Comparison of ENCODE assay signal across 11 mouse cellular contexts in genomic region chr2:127313878-127314277, GRCm38 (mm10). TPM values are rescaled to one million over a fixed set of nuclear protein-coding genes. Genes with fewer than 3 reads are reported as not detected.
DNase-seq lines count a peak whose midpoint lies in the region; ATAC-seq and TF ChIP-seq lines count a peak whose summit lies in the region.
"Had no signal": no experiment of that assay in that cellular context is flagged by ENCODE, and none has a peak within 500 bp of the region (broad histone marks: within the 10 kb centered on the region; RNA-seq: fewer than 3 reads in every experiment).

No protein-coding gene starts in this region.

- H3K36me3 ChIP-seq in kidney, embryonic 15.5 days = no peaks in the 10 kb centered on the region
- no peaks in the 10 kb centered on the region for H3K36me3 ChIP-seq in spleen, adult 2 months (ENCODE audit: control insufficient read depth, insufficient read depth, low read length)

- 59% methylated on average over 4 of the region's 4 CpGs for WGBS in kidney, embryonic 15.5 days
- 57% methylated on average over 4 of the region's 4 CpGs for WGBS in spleen, adult 2 months

- H3K4me2 ChIP-seq in kidney, embryonic 15.5 days = no peak overlapping the region

- H3K4me1 ChIP-seq in kidney, embryonic 15.5 days = peaks cover 4% of the 10 kb centered on the region; the same call in 1 of the 2 replicates
- peaks cover 51% of the 10 kb centered on the region for H3K4me1 ChIP-seq in spleen, adult 2 months (ENCODE audit: control insufficient read depth, insufficient read depth, insufficient read length)

- no peak for TF ChIP-seq CTCF in spleen, adult 2 months (IDR thresholded peaks at IDR 0.05; ENCODE audit: extremely low read depth, insufficient read depth, insufficient read length, insufficient replicate concordance)

- no peak for ATAC-seq in kidney, embryonic 15.5 days (replicated peaks; ENCODE audit: low FRiP score)

- H3K9ac ChIP-seq in kidney, embryonic 15.5 days = no peak overlapping the region

- peak overlapping the region; percentile 70 for H3K27ac ChIP-seq in kidney, embryonic 15.5 days
- H3K27ac ChIP-seq in spleen, adult 2 months (ENCODE audit: insufficient read depth, low read length) = peak overlapping the region; percentile 88

- H3K4me3 ChIP-seq in kidney, embryonic 15.5 days (replicated peaks) = no peak overlapping the region
- H3K4me3 ChIP-seq in spleen, adult 2 months (ENCODE audit: extremely low read depth, insufficient read depth, insufficient read length) = no peak overlapping the region

- no peak for TF ChIP-seq POLR2A in spleen, adult 2 months (IDR thresholded peaks at IDR 0.05; ENCODE audit: low read depth, low read length)

- no peaks in the 10 kb centered on the region for H3K27me3 ChIP-seq in kidney, embryonic 15.5 days
- H3K27me3 ChIP-seq in spleen, adult 2 months (ENCODE audit: control insufficient read depth, insufficient read depth, low read length) = no peaks in the 10 kb centered on the region

- H3K9me3 ChIP-seq in kidney, embryonic 15.5 days (replicated peaks) = peaks cover 4% of the 10 kb centered on the region; the same call in 1 of the 2 replicates

- peak; percentile 31 for DNase-seq in embryo, embryonic 10 days (ENCODE audit: low spot score)
- DNase-seq in embryo, embryonic 9.5 days (ENCODE audit: extremely low spot score) = no peak
- DNase-seq in kidney, postnatal 36 days = no peak
- DNase-seq in spleen, adult 2 months (ENCODE audit: low read depth in 1 of 2, low spot score in 2 of 2) = peak in 1 of 2 experiments; percentile 12
- DNase-seq in spleen, postnatal 10 days (ENCODE audit: low spot score in 2 of 2) = no peak
- DNase-seq in thymus, postnatal 25 days = peak; percentile 45
- DNase-seq in cerebellum, postnatal 4 days (ENCODE audit: low spot score in 2 of 2) = no peak
- DNase-seq: midbrain, embryonic 14.5 days had no signal

RNA-seq across cellular contexts. Expression of gene Dusp2, which starts 22.1 kb away (rescaled TPM):
- 8.8 and 9.0 TPM in 2 replicates for polyA plus RNA-seq in kidney, embryonic 15.5 days (2015; fragmentation: Nextera tagmentation; extraction: Ambion mirVana)
- polyA plus RNA-seq in spleen, adult 2 months (2012; rRNA removed) = 116 and 178 TPM in 2 replicates

RNA-seq across cellular contexts. Expression of gene Astl, which starts 24.6 kb away (rescaled TPM):
- not detected in 2 replicates for polyA plus RNA-seq in kidney, embryonic 15.5 days (2015; fragmentation: Nextera tagmentation; extraction: Ambion mirVana)
- polyA plus RNA-seq in spleen, adult 2 months (2012; rRNA removed) = 0.08 TPM in 2 replicates
- polyA plus RNA-seq: intestine, embryonic 14.5 days; midbrain, embryonic 14.5 days; stomach, embryonic 16.5 days had no signal

RNA-seq across cellular contexts. Expression of gene Stard7, which starts 43.9 kb away (rescaled TPM):
- polyA plus RNA-seq in kidney, embryonic 15.5 days (2015; fragmentation: Nextera tagmentation; extraction: Ambion mirVana) = 76.7 and 78.0 TPM in 2 replicates
- 22.2 and 33.5 TPM in 2 replicates for polyA plus RNA-seq in spleen, adult 2 months (2012; rRNA removed)

RNA-seq across cellular contexts. Expression of gene Adra2b, which starts 49.1 kb away (rescaled TPM):
- polyA plus RNA-seq in kidney, embryonic 15.5 days (2015; fragmentation: Nextera tagmentation; extraction: Ambion mirVana) = 4.4 and 5.1 TPM in 2 replicates
- 1.2 and 1.3 TPM in 2 replicates for polyA plus RNA-seq in spleen, adult 2 months (2012; rRNA removed)

Comparison
In these comparisons a context has a peak if more than half of its experiments do, and no peak if none do; other contexts are left out.
1. DNase-seq: peak in embryo, embryonic 10 days (single experiment) and thymus, postnatal 25 days (single experiment); none in embryo, embryonic 9.5 days (single experiment), kidney, postnatal 36 days (0 of 2), spleen, postnatal 10 days (0 of 2) and cerebellum, postnatal 4 days (0 of 2).
2. RNA of gene Dusp2, which starts 22.1 kb away (polyA plus RNA-seq): 116 to 178 TPM in spleen, adult 2 months; 8.8 to 9.0 TPM in kidney, embryonic 15.5 days; every median in the first group is over 10 times any median in the second.